Mouse (Mus musculus) hindbrain, embryonic 15.5 days (tissue): Measurements from ENCODE around the gene Sell. TPM values are rescaled to one million over a fixed set of nuclear protein-coding genes. Genes with fewer than 3 reads are reported as not detected.

Experiments
- ATAC-seq: fragments of 200-750 bp; cut with Nextera tagmentation; 2 replicates; pipeline ENCODE4 v1.8.0; 2017; ENCODE audit warnings: low read depth, moderate number of reproducible peaks, moderate TSS enrichment; ENCODE audit not compliant: low FRiP score
- H3K27ac ChIP-seq: fragments of 300-500 bp; sonication (generic); replicated peaks from 2 replicates; pipeline ENCODE4 v1.5.1; 2015; ENCODE audit warnings: mild to moderate bottlenecking, inconsistent platforms
- H3K27me3 ChIP-seq: fragments of 300-500 bp; sonication (generic); 2 replicates; pipeline ENCODE4 v1.6.1; 2015; ENCODE audit warnings: control low read depth, inconsistent platforms
- H3K36me3 ChIP-seq: fragments of 300-500 bp; sonication (generic); 2 replicates; pipeline ENCODE4 v1.6.1; 2015; ENCODE audit warnings: control low read depth, inconsistent platforms
- H3K4me1 ChIP-seq: fragments of 300-500 bp; sonication (generic); replicated peaks from 2 replicates; pipeline ENCODE4 v1.6.1; 2015; ENCODE audit warnings: control low read depth, inconsistent platforms
- H3K4me2 ChIP-seq: fragments of 300-500 bp; sonication (generic); 2 replicates; pipeline ENCODE4 v1.6.1; 2015; ENCODE audit warnings: moderate library complexity, mild to moderate bottlenecking, inconsistent platforms
- H3K4me3 ChIP-seq: fragments of 300-500 bp; sonication (generic); 2 replicates; pipeline ENCODE4 v1.5.1; 2015; ENCODE audit warnings: mild to moderate bottlenecking, inconsistent platforms
- H3K9ac ChIP-seq: fragments of 300-500 bp; sonication (generic); 2 replicates; pipeline ENCODE4 v1.6.1; 2015; ENCODE audit warnings: inconsistent platforms
- H3K9me3 ChIP-seq: fragments of 300-500 bp; sonication (generic); 2 replicates; pipeline ENCODE4 v1.6.1; 2016; ENCODE audit warnings: control low read depth, inconsistent platforms
- WGBS: fragments of 180-500 bp; shearing (Covaris S2); methylation state at CpG from one replicate; pipeline ENCODE4 v1.1.7; 2015; 5-methylcytosine and 5-hydroxymethylcytosine counted together
- polyA plus RNA-seq: library from polyadenylated mRNA; unstranded; fragments of >200 nt; fragmentation: Nextera tagmentation; extraction: Ambion mirVana; gene quantifications from 2 replicates; pipeline ENCODE4 v1.2.1, GENCODE M21; 2015

The Sell gene
- polyA plus RNA-seq, 1 experiment from 2014 or later, result 0.22 TPM

DNA sequence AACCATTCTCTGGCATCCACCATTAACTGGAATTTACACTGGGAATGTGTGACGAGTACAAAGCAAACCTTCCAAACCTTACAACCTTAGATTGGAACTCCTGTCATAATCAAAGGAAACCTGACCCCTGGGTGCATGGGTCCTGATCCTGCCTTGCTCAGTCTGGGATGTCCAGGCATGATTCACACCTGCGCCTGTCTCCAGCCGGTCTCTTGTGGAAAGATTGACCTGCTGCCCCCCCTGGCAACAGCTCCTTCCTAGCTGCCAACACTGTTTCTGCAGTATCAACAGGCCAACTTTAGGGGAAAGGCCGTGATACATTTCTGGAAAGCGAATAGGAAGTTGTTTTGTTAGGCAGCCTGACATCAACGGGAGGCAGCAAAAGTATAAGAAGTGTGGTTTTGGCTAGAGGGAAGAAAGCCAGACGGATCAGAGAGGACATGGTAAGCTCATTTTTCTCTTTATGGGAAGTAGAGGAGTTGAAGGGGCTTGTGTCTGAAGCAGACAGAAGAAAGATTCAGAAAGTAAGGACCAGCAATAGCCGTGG, 53.2 kb downstream of the Sell start, which contains the start of gene Selp:
TSS of gene Selp (plus strand) at position 318 of the 547 bp plus-strand sequence.
- Histone ChIP-seq H3K4me1 (no peaks in the 10 kb centered on the region), H3K27me3 (no peaks in the 10 kb centered on the region), H3K36me3 (no peaks in the 10 kb centered on the region), H3K9me3 (no peaks in the 10 kb centered on the region), H3K9ac (no peak within 1 kb of the TSS), H3K4me2 (no peak within 1 kb of the TSS), H3K4me3 (no peak within 1 kb of the TSS), H3K27ac (no peak within 1 kb of the TSS)
- ATAC-seq, result no peak
- WGBS, result 78% methylated on average over 8 of the region's 8 CpGs

DNA sequence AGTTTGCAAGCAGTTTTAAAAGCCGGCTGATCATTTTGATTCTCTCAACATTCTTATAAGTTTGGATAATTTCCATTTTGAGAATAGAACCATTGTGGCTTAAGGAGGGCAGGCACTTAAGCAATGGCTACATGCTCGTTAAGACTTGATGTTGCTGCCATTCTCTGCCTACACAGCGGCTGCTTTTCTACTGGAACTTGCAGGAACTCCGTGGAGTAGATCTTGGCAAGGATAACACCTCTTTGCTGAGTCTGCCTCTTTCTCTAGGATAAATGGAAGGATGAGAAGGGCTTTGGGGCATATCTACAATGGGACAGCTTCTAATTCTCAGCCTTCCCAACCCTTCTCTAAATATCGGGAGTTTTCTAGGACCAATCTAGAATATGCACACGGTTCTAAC, 53.9 kb downstream of the Sell start:
- no peaks in the 10 kb centered on the region for H3K27me3 ChIP-seq
- no peak overlapping the region for H3K4me2 ChIP-seq
- no peaks in the 10 kb centered on the region for H3K9me3 ChIP-seq
- H3K4me1 ChIP-seq, result no peaks in the 10 kb centered on the region
- H3K9ac ChIP-seq, result no peak overlapping the region
- H3K4me3 ChIP-seq, result no peak overlapping the region
- WGBS, result 81% methylated on average over 6 of the region's 6 CpGs
- no peaks in the 10 kb centered on the region for H3K36me3 ChIP-seq
- no peak for ATAC-seq
- H3K27ac ChIP-seq, result no peak overlapping the region

DNA sequence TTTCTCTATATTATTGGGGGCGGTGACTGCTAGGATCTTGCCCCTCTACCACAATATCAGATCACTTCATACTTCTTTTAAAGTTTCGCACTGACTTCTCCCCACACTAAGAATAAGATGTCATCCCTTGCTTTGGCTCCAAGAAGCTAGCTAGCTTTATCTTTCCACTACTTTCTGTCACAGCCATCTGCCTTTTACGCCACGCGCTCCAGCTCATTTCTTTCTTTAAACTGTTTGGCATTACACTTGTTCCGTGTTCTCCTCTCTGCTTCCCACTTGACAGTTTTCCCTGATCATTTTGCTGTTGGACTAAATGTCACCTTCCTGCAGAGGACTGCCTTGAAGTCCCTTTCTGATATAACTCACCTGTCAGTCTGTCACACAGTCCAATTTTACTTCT, 56.1 kb downstream of the Sell start:
- H3K4me2 ChIP-seq, result no peak overlapping the region
- H3K36me3 ChIP-seq, result no peaks in the 10 kb centered on the region
- no peak overlapping the region for H3K27ac ChIP-seq
- no peaks in the 10 kb centered on the region for H3K27me3 ChIP-seq
- H3K9ac ChIP-seq, result no peak overlapping the region
- no peaks in the 10 kb centered on the region for H3K4me1 ChIP-seq
- H3K9me3 ChIP-seq, result no peaks in the 10 kb centered on the region
- ATAC-seq, result no peak
- WGBS, result 93% methylated on average over 6 of the region's 6 CpGs
- H3K4me3 ChIP-seq, result no peak overlapping the region

DNA sequence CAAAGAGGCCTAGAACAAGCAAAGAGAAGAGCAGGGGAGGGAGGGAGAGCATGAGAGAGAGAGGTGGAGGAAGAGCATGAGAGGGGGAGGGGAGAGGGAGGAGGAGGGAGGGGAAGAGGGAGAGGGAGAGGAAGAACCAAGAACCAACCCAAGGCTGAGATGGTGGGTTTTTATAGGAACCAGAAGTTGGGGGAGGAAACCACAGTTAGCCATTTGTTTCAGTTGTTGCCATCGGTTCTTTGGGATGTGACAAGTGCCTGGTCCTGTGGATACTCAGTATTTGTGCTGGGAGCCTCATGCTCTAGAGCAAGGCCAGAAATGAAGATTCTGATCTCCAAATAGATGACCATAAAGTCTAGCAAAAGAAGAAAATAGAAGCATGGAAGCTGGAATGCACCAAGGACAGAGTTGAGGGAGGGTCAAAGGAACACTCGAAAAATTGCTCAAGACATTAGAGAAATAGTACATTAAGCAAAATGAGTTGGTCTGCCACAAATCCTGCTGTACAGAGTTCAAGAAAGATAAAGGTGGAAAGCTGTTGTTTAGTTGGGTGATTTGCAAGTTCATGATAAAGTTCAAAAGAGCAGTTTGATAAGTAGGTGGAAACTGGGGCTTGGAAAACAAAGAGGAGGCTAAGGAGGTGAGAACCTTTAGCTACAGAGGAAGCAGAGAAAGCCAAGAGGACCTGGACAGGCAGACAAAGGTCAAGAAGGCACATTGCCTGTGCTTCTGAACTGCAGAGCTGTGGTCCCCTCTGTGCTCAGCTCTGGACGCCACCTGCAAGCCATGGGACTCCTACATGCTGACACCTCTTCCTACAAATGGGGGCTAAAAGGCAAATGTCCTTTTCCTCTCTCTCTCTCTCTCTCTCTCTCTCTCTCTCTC, 58.4 kb downstream of the Sell start:
- H3K27ac ChIP-seq, result no peak overlapping the region
- no peaks in the 10 kb centered on the region for H3K9me3 ChIP-seq
- no peak overlapping the region for H3K4me3 ChIP-seq
- H3K9ac ChIP-seq, result no peak overlapping the region
- 86% methylated on average over 3 of the region's 3 CpGs for WGBS
- no peak overlapping the region for H3K4me2 ChIP-seq
- no peak for ATAC-seq
- no peaks in the 10 kb centered on the region for H3K4me1 ChIP-seq
- H3K36me3 ChIP-seq, result no peaks in the 10 kb centered on the region
- no peaks in the 10 kb centered on the region for H3K27me3 ChIP-seq

DNA sequence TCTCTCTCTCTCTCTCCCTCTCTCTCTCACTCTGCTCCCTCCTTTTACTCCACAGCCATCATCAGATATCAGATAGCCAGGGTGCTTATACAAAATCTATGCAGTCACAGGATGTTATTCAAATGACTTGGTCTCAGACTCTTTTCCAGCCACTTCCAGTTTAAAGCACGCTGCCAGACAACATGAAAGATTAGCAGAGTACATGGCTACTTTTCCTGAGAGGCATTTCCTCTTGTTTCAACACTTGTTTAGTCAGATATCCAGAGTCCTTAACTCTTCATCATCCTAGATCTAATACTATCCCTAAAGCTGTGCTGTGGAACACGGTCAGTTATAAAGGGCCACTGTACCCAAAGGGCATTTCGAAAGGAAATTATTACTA, 59.0 kb downstream of the Sell start:
- Histone ChIP-seq H3K27me3 (no peaks in the 10 kb centered on the region), H3K4me3 (no peak overlapping the region), H3K27ac (no peak overlapping the region), H3K9me3 (no peaks in the 10 kb centered on the region), H3K9ac (no peak overlapping the region), H3K4me1 (no peaks in the 10 kb centered on the region), H3K36me3 (no peaks in the 10 kb centered on the region), H3K4me2 (no peak overlapping the region)
- no peak for ATAC-seq
- 90% methylated on average over 3 of the region's 3 CpGs for WGBS

DNA sequence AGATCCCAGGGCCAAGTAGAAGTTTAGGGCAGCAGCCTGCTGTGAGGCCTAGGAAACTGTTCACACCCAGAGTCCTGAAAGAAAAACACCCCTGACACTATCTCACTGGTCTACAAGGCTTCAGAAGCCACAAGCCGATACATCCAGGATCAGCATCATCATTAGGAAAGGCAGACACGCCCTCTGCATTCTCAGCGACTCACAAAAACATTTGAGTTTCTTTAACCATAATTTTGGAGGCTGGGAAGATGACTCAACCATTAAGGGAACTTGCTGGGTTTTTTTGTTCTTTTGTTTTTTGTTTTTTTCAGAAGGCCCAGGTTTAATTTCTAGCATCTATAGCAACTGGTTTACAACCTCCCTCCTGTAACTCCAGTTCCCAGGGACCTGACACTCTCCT, 62.1 kb downstream of the Sell start:
- Histone ChIP-seq H3K27ac (no peak overlapping the region), H3K9ac (no peak overlapping the region), H3K36me3 (no peaks in the 10 kb centered on the region), H3K4me3 (no peak overlapping the region), H3K27me3 (no peaks in the 10 kb centered on the region), H3K9me3 (no peaks in the 10 kb centered on the region), H3K4me2 (no peak overlapping the region), H3K4me1 (no peaks in the 10 kb centered on the region)
- 78% methylated on average over 3 of the region's 3 CpGs for WGBS
- no peak for ATAC-seq

DNA sequence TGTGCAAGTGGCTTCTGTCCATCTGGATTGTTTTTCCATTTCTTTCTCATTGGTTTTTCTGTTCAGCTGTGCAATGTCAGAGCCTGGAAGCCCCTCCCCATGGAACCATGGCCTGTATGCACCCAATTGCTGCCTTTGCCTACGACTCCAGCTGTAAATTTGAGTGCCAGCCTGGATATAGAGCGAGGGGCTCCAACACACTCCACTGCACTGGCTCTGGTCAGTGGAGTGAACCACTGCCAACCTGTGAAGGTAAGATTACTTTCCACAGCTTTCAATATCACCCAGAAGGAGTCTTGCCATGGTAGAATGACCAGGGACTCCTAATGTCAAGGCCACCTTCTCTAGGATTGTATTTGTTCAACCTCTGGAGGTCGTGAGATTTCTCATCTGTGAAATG, 68.2 kb downstream of the Sell start:
- H3K9ac ChIP-seq, result no peak overlapping the region
- no peaks in the 10 kb centered on the region for H3K9me3 ChIP-seq
- no peaks in the 10 kb centered on the region for H3K4me1 ChIP-seq
- no peak for ATAC-seq
- H3K4me2 ChIP-seq, result no peak overlapping the region
- no peak overlapping the region for H3K27ac ChIP-seq
- H3K27me3 ChIP-seq, result no peaks in the 10 kb centered on the region
- 72% methylated on average over 3 of the region's 3 CpGs for WGBS
- no peaks in the 10 kb centered on the region for H3K36me3 ChIP-seq
- no peak overlapping the region for H3K4me3 ChIP-seq

DNA sequence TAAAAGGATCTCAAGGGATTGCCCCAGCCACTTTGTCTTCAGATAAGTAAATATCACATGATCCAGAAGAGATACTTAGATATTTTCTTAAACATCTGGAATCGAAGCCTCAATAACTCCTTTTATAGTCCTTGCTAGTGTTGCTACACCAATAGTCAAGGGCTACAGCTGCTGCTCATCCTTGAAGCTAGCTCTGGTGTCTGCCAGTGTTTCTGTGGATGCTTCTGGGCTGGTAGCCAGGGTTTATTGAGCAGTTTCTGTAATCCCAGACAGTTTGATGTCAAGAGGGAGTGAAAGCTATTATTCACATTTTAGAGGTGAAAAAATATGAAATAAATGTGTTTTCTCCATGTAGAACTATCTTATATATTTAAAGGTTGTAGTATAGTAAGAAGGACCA, 70.8 kb downstream of the Sell start:
- H3K36me3 ChIP-seq, result no peaks in the 10 kb centered on the region
- H3K4me1 ChIP-seq, result no peaks in the 10 kb centered on the region
- H3K27ac ChIP-seq, result no peak overlapping the region
- ATAC-seq, result no peak
- no peaks in the 10 kb centered on the region for H3K27me3 ChIP-seq
- H3K9me3 ChIP-seq, result no peaks in the 10 kb centered on the region
- 79% methylated on average over 1 of the region's 1 CpGs for WGBS
- H3K4me2 ChIP-seq, result no peak overlapping the region
- H3K4me3 ChIP-seq, result no peak overlapping the region
- no peak overlapping the region for H3K9ac ChIP-seq

Other genes with a start within 250 kb of the Sell start
- gene Scyl3, start 132.9 kb upstream of the Sell start, polyA plus RNA-seq, result 14.5 and 16.9 TPM in 2 replicates
- 5.4 and 6.3 TPM in 2 replicates for gene BC055324, start 67.2 kb upstream of the Sell start, polyA plus RNA-seq
- gene Mettl18, start 67.1 kb upstream of the Sell start, polyA plus RNA-seq, result 6.6 and 6.9 TPM in 2 replicates
- gene Sele, start 13.7 kb upstream of the Sell start, polyA plus RNA-seq, result not detected in 2 replicates
- gene Selp, start 53.3 kb downstream of the Sell start, polyA plus RNA-seq, result not detected in 2 replicates
- 0.10 and 0.19 TPM in 2 replicates for gene F5, start 89.9 kb downstream of the Sell start, polyA plus RNA-seq
- 8.4 and 9.4 TPM in 2 replicates for gene Slc19a2, start 187.1 kb downstream of the Sell start, polyA plus RNA-seq
- gene Ccdc181, start 213.6 kb downstream of the Sell start, polyA plus RNA-seq, result 24.0 and 26.9 TPM in 2 replicates
- 32.5 and 32.9 TPM in 2 replicates for gene Nme7, start 242.1 kb downstream of the Sell start, polyA plus RNA-seq
- 30.3 and 31.9 TPM in 2 replicates for gene Blzf1, start 245.5 kb downstream of the Sell start, polyA plus RNA-seq